Mouse (Mus musculus): Measurements from ENCODE around the gene Kcne3. TPM values are rescaled to one million over a fixed set of nuclear protein-coding genes. Genes with fewer than 3 reads are reported as not detected.
A peak's percentile ranks its signal among the peaks of the same experiment; 100 is the strongest.

Kcne3 gene
- total RNA-seq, 2 experiments from 2014 or later: 4.1 TPM; not detected in 1

- ATAC-seq (replicated peaks; ENCODE audit: low FRiP score, low TSS enrichment, poor library complexity, severe bottlenecking): peak; percentile 2; the same call in 1 of the 2 replicates
Observed at GRCm38 (mm10) chr7:100179836-100180407, 3.6 kb downstream of the Kcne3 start.

DNA sequence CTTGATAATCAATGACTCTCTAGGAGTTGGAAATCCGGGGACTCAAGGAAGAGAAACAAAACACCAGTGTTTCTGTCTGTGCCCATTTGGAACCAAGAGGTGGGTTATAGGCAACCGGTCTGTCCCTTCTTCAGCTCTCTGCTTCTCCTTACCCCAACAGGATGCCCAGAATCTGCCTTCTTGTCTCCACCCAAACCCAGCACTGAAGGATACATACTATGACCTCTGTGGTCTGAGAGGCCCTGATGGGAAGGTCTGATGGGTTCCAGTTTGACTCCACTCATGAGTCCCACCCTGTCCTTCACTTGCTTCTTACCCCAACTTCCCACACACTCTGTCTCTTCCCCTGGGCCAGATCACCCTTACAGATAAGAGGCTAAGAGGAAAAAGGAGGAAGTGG is 4.9 kb downstream of the Kcne3 start:
- ATAC-seq (replicated peaks; ENCODE audit: low FRiP score, low TSS enrichment, poor library complexity, severe bottlenecking): no peak

DNA sequence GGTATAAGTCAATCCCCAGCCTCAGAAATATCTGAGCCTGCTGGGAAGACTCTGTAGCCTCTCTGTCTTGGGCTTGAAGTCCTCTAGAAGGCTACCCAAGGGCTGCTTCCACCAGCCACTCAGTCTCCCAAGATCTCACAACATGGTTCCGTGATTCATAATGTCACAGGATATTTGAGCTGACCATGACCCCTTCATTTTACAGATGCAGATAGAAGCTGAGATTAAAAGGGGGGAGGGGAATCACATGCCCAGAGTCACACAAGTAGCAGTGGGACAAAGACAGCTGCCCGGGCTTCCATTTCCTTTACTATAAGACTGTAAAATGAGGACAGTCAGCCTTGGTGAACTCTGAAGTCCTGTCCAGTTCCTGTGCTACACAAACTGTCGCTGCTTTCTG is 5.3 kb downstream of the Kcne3 start:
- ATAC-seq (replicated peaks; ENCODE audit: low FRiP score, low TSS enrichment, poor library complexity, severe bottlenecking): no peak

DNA sequence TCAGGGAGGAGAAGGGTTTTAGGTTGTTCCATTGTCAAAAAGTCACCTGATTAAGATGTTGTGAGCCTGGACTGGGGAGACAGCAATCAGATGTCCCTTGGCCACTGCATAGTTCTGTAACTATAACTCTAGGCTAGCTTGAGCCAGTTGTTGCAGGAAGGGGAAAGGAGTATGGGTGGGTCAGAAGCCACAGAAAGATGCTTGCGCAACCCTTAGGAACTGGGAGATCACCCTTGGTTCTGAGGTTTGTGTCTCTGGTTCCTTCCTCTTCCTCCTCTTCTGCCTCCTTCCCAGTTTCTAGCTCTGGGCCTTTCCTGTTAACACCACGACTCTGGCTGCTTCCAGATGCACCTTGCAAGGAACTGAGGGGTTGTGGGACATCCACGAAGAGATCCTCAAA is 6.1 kb downstream of the Kcne3 start:
- ATAC-seq (replicated peaks; ENCODE audit: low FRiP score, low TSS enrichment, poor library complexity, severe bottlenecking): no peak

GRCm38 (mm10) chr7:100187601-100188000 is 11.3 kb downstream of the Kcne3 start:
- peak; percentile 64; the same call in 1 of the 2 replicates for ATAC-seq (replicated peaks; ENCODE audit: low FRiP score, low TSS enrichment, poor library complexity, severe bottlenecking)

- no peak for ATAC-seq (replicated peaks; ENCODE audit: low FRiP score, low TSS enrichment, poor library complexity, severe bottlenecking)
Observed at GRCm38 (mm10) chr7:100190167-100190566, 13.9 kb downstream of the Kcne3 start.

GRCm38 (mm10) chr7:100190778-100191177 is 14.5 kb downstream of the Kcne3 start:
- peak; percentile 81; the same call in 1 of the 2 replicates for ATAC-seq (replicated peaks; ENCODE audit: low FRiP score, low TSS enrichment, poor library complexity, severe bottlenecking)

GRCm38 (mm10) chr7:100201191-100201590 is 24.9 kb downstream of the Kcne3 start:
- ATAC-seq (replicated peaks; ENCODE audit: low FRiP score, low TSS enrichment, poor library complexity, severe bottlenecking): no peak

DNA sequence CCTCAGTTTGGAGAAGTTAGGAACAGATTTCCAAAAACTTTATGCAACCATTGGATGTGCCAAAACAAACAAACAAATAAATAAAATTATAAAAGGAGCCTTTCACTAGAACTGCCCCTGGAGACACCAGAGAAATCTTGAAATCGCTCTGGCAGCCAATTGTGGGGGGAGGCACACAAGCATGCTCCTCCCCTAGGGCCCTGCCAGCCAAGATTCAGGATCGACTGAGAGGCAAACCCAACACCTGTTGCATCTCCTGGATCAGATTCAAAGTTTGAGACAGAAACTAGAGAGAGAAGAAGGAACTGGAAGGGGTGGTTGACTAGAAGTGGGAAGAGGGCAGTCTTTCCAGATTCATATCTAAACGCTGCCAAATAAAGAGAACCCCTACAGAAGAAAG is 27.3 kb downstream of the Kcne3 start:
- no peak for ATAC-seq (replicated peaks; ENCODE audit: low FRiP score, low TSS enrichment, poor library complexity, severe bottlenecking)

- no peak for ATAC-seq (replicated peaks; ENCODE audit: low FRiP score, low TSS enrichment, poor library complexity, severe bottlenecking)
Observed at GRCm38 (mm10) chr7:100204871-100205270, 28.6 kb downstream of the Kcne3 start.

DNA sequence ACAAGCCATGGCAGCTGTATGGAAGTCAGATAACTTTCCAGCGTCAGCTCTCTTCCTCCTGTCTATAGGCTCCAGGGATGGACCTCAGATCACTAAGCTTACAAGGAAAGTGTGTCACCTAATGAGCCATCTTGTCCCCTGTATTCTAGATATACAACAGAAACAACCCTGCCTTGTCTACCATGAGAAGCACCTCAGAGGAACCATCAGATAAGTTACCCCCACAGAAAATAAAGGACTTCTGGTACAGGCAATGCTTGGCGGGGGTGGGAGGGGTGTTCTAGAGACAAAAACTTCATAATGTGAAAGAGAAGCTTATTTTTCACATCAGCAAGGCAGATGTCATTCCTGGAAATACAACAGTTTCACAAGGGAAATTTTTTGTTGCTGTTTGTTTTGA is 29.8 kb downstream of the Kcne3 start:
- ATAC-seq (replicated peaks; ENCODE audit: low FRiP score, low TSS enrichment, poor library complexity, severe bottlenecking): no peak

- ATAC-seq (replicated peaks; ENCODE audit: low FRiP score, low TSS enrichment, poor library complexity, severe bottlenecking): no peak
Observed at GRCm38 (mm10) chr7:100207886-100208285, 31.6 kb downstream of the Kcne3 start.

GRCm38 (mm10) chr7:100214310-100214709 is 38.0 kb downstream of the Kcne3 start:
- no peak for ATAC-seq (replicated peaks; ENCODE audit: low FRiP score, low TSS enrichment, poor library complexity, severe bottlenecking)

DNA sequence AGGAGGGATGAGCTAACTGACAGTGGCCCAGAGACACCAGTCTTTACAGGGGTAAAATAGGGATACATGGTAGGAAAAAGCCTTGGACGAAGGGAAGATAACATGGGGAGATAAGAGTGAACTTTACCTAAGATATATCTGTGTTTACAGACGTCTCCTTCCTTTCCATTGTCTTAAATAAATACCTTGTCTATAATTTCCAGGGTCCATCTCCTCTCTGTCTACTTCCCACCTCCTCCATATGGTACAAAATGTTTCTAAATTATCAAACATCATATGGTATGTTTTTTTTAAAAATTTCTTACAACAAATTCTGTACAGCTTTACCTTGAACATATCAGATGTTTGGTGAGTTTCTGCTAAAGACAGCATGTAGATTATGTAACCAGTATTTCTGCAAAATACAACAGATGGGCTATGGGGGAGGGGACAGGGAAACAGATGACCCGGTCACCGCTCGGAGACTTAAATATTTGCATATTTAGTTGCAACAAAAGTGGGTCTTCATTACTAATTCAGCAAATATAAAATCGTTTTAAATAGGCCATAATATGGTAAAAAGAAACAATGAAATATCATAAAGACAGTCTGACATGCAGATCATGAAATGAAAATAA is 38.9 kb downstream of the Kcne3 start:
- no peak for ATAC-seq (replicated peaks; ENCODE audit: low FRiP score, low TSS enrichment, poor library complexity, severe bottlenecking)

DNA sequence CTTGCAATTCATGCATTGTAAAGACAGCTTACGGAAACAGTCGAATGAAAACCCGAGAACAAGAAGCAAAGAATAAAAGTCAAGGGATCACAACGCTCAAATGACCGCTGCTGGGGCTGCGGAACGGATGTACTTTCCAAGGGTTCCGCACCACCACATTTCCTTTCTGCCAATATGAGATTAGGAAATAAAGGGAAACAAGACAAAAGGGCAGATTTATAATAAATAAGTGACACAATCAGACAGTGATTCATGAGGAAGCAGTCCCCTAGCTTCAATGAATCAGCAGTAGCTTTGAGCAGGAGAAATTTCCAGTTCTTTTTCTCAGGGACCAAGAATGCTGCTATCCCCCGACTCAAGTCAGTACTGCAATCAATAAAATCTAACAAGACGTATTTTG is 39.7 kb downstream of the Kcne3 start:
- no peak for ATAC-seq (replicated peaks; ENCODE audit: low FRiP score, low TSS enrichment, poor library complexity, severe bottlenecking)

GRCm38 (mm10) chr7:100216601-100217565 is 40.6 kb downstream of the Kcne3 start:
- no peak for ATAC-seq (replicated peaks; ENCODE audit: low FRiP score, low TSS enrichment, poor library complexity, severe bottlenecking)

DNA sequence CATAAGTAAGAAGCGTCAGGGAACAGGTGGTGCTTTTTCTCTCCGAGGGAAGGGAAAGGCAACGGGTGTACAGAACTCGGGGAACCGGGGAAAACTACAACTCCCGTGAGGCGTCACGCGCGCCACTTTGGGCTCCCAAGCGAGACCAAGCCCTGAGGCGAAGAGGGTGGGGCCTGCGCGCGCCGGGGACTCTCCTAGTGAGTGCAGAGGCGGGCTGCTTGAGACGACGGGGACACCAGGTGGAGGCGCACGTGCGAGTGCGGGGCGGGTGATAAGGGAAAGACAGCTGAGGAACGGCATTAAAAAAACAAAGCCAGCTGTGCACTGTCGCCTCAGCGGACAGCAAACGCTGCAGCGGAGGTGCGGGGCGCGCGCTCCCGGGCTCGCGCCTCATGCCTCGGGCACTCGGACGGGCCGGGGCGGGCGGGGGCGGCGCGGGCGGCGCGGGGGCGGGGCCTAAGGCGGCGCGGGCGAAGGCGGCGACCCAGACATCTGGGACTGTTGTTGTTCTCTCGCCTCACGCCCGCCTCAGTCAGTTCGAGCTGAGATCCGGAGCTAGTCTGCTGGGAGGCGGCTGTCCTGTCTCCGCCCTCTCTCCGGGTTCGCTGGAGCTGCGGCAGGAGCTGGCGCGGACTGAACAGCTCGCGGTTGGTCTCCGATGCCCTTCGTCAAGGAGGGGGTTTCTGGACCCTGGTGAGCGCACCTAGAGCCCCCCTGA is 51.0 kb downstream of the Kcne3 start, which contains the start of gene Pgm2l1:
TSS of gene Pgm2l1 (plus strand) at position 237 of the 718 bp plus-strand sequence.
- peak; percentile 96 for ATAC-seq (replicated peaks; ENCODE audit: low FRiP score, low TSS enrichment, poor library complexity, severe bottlenecking)

GRCm38 (mm10) chr7:100227896-100228525 is 51.7 kb downstream of the Kcne3 start:
- ATAC-seq (replicated peaks; ENCODE audit: low FRiP score, low TSS enrichment, poor library complexity, severe bottlenecking): peak; percentile 34

- no peak for ATAC-seq (replicated peaks; ENCODE audit: low FRiP score, low TSS enrichment, poor library complexity, severe bottlenecking)
Observed at GRCm38 (mm10) chr7:100228957-100229356, 52.7 kb downstream of the Kcne3 start.
